Mouse (Mus musculus): ENCODE results near the gene Gm9639. TPM values are rescaled to one million over a fixed set of nuclear protein-coding genes. Genes with fewer than 3 reads are reported as not detected.

Gene Gm9639
- not detected in 2 replicates for polyA plus RNA-seq (2015; fragmentation: Nextera tagmentation; extraction: Ambion mirVana)

- no peak for ATAC-seq (replicated peaks; ENCODE audit: extremely low read depth, insufficient read depth, low FRiP score)
- Histone ChIP-seq H3K4me2 (ENCODE audit: low read depth, low read length) (no peak within 1 kb of the TSS), H3K9me3 (replicated peaks; ENCODE audit: control insufficient read depth, low read length) (no peaks in the 10 kb centered on the region), H3K4me3 (ENCODE audit: low read length) (no peak within 1 kb of the TSS), H3K36me3 (ENCODE audit: control insufficient read depth, insufficient read depth) (no peaks in the 10 kb centered on the region), H3K27ac (ENCODE audit: low read length) (no peak within 1 kb of the TSS), H3K9ac (ENCODE audit: low read length) (no peak within 1 kb of the TSS), H3K27me3 (ENCODE audit: control insufficient read depth, insufficient read depth, low read length) (no peaks in the 10 kb centered on the region), H3K4me1 (ENCODE audit: control insufficient read depth, insufficient read depth, low read length) (peaks cover 6% of the 10 kb centered on the region)
- WGBS, result 51% methylated on average over 2 of the region's 2 CpGs
Observed at GRCm38 (mm10) chr10:77794976-77795375, at the start of gene Gm9639. Gene Gm9639 (minus strand): TSS chr10:77795076.

DNA sequence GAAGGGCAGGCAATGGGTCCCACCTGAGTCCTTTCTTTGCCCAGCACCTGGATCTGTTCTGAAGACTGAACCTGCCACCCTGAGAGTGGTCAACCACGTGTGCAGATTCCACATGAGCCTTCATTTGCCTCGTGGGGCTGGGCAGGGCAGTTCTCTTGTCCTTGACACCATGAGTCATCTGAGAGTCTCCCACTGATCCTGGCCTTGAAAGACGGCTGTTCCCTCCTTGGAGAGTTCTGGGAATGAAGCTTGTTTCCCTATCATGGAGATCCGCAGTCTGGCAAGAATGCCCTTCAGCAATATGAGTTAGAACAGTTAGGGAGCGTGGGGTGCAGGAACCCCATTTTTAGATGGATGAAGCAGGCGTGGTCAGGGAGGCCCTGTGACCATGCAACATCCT lies 44.1 kb upstream of the Gm9639 start:
- Histone ChIP-seq H3K27me3 (ENCODE audit: control insufficient read depth, insufficient read depth, low read length) (no peaks in the 10 kb centered on the region), H3K4me3 (ENCODE audit: low read length) (no peak overlapping the region), H3K9ac (ENCODE audit: low read length) (no peak overlapping the region), H3K9me3 (replicated peaks; ENCODE audit: control insufficient read depth, low read length) (peaks cover 16% of the 10 kb centered on the region), H3K27ac (ENCODE audit: low read length) (no peak overlapping the region), H3K36me3 (ENCODE audit: control insufficient read depth, insufficient read depth) (no peaks in the 10 kb centered on the region; the same call in 1 of the 2 replicates), H3K4me1 (ENCODE audit: control insufficient read depth, insufficient read depth, low read length) (no peaks in the 10 kb centered on the region), H3K4me2 (ENCODE audit: low read depth, low read length) (no peak overlapping the region)
- no peak for ATAC-seq (replicated peaks; ENCODE audit: extremely low read depth, insufficient read depth, low FRiP score)
- WGBS, result 63% methylated on average over 6 of the region's 6 CpGs

GRCm38 (mm10) chr10:77835647-77836046 lies 40.8 kb upstream of the Gm9639 start, which contains the start of gene Krtap10-10:
Gene Krtap10-10 (plus strand): TSS chr10:77835947.
- no peak within 1 kb of the TSS for H3K4me2 ChIP-seq (ENCODE audit: low read depth, low read length)
- no peak for ATAC-seq (replicated peaks; ENCODE audit: extremely low read depth, insufficient read depth, low FRiP score)
- peaks cover under 1% of the 10 kb centered on the region; the same call in 1 of the 2 replicates for H3K9me3 ChIP-seq (replicated peaks; ENCODE audit: control insufficient read depth, low read length)
- WGBS, result 59% methylated on average over 9 of the region's 9 CpGs
- no peaks in the 10 kb centered on the region for H3K27me3 ChIP-seq (ENCODE audit: control insufficient read depth, insufficient read depth, low read length)
- no peak within 1 kb of the TSS for H3K27ac ChIP-seq (ENCODE audit: low read length)
- H3K9ac ChIP-seq (ENCODE audit: low read length), result no peak within 1 kb of the TSS
- no peaks in the 10 kb centered on the region for H3K36me3 ChIP-seq (ENCODE audit: control insufficient read depth, insufficient read depth)
- H3K4me1 ChIP-seq (ENCODE audit: control insufficient read depth, insufficient read depth, low read length), result no peaks in the 10 kb centered on the region
- no peak within 1 kb of the TSS for H3K4me3 ChIP-seq (ENCODE audit: low read length)

DNA sequence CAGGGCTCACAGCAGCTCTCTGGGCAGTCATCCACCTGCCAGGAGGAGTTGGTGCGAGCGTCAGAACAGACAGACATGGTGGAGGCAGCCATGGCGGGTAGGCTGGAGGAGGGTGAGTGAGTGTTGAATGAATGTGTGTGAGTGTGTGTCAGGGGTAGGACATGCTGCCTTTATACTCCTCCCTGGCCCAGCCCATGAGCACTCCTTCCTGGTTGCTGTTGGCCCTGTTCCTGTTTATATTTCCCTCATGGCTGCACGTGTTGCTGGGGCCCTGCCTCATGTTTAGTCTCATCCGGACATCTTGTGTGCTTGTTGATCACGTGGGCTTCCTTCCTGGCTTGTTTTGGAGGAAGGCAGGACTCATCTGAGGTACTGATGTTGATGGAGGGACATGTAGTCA lies 32.1 kb upstream of the Gm9639 start, which contains the start of gene Krtap10-4:
Gene Krtap10-4 (minus strand): TSS at position 145 of the 400 bp plus-strand sequence.
- Histone ChIP-seq H3K36me3 (ENCODE audit: control insufficient read depth, insufficient read depth) (no peaks in the 10 kb centered on the region), H3K9me3 (replicated peaks; ENCODE audit: control insufficient read depth, low read length) (peaks cover 3% of the 10 kb centered on the region; the same call in 1 of the 2 replicates), H3K4me2 (ENCODE audit: low read depth, low read length) (no peak within 1 kb of the TSS), H3K9ac (ENCODE audit: low read length) (no peak within 1 kb of the TSS), H3K4me1 (ENCODE audit: control insufficient read depth, insufficient read depth, low read length) (no peaks in the 10 kb centered on the region), H3K27ac (ENCODE audit: low read length) (no peak within 1 kb of the TSS), H3K4me3 (ENCODE audit: low read length) (no peak within 1 kb of the TSS), H3K27me3 (ENCODE audit: control insufficient read depth, insufficient read depth, low read length) (no peaks in the 10 kb centered on the region)
- ATAC-seq (replicated peaks; ENCODE audit: extremely low read depth, insufficient read depth, low FRiP score), result no peak
- 52% methylated on average over 6 of the region's 6 CpGs for WGBS

DNA sequence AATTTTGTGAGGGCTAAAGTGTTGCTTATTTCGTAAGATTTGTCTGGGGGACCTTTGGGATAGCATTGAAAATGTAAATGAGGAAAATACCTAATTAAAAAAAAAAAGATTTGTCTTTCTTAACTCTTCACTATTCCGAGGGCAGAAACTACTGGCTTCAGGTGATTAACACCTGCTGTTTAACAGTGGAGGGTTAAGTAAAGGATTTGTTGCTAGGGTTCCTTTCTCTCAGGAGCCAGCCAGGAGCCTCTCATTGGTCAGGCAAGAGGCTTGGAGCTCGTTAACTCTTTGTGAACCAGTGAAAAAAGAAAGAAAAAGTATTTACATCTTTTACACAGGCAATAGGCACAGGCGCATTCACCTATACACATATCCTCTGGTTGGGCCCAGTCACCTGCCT lies 24.3 kb upstream of the Gm9639 start:
- no peak overlapping the region for H3K4me2 ChIP-seq (ENCODE audit: low read depth, low read length)
- H3K4me1 ChIP-seq (ENCODE audit: control insufficient read depth, insufficient read depth, low read length), result no peaks in the 10 kb centered on the region
- H3K4me3 ChIP-seq (ENCODE audit: low read length), result no peak overlapping the region
- no peak overlapping the region for H3K27ac ChIP-seq (ENCODE audit: low read length)
- H3K27me3 ChIP-seq (ENCODE audit: control insufficient read depth, insufficient read depth, low read length), result no peaks in the 10 kb centered on the region
- no peaks in the 10 kb centered on the region for H3K36me3 ChIP-seq (ENCODE audit: control insufficient read depth, insufficient read depth)
- no peak for ATAC-seq (replicated peaks; ENCODE audit: extremely low read depth, insufficient read depth, low FRiP score)
- no peaks in the 10 kb centered on the region; the same call in 1 of the 2 replicates for H3K9me3 ChIP-seq (replicated peaks; ENCODE audit: control insufficient read depth, low read length)
- no peak overlapping the region for H3K9ac ChIP-seq (ENCODE audit: low read length)
- WGBS, result 42% methylated on average over 4 of the region's 4 CpGs

- Histone ChIP-seq H3K9me3 (replicated peaks; ENCODE audit: control insufficient read depth, low read length) (no peaks in the 10 kb centered on the region; the same call in 1 of the 2 replicates), H3K27me3 (ENCODE audit: control insufficient read depth, insufficient read depth, low read length) (no peaks in the 10 kb centered on the region)
- 93% methylated on average over 4 of the region's 4 CpGs for WGBS
Observed at GRCm38 (mm10) chr10:77818523-77818922, 23.6 kb upstream of the Gm9639 start.

DNA sequence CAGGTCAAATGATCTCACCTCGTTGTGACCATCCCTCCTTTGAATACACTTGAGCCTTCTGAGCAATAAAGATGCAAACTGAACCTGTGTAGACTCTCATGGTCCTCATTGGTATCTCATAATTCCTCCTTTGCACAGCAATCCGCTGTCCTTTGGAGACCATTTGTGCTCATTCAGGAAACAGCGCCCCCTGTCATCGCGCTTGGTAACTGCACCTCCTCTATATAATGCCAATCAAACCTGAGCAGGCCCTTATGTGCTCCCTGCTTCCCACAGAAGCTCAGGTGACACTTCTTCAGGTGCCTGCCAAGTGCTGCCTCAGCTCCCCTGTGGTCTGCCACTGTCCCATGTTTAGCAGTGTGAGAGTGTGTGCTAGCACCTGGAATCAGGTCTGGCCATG lies 20.6 kb upstream of the Gm9639 start:
- no peak for ATAC-seq (replicated peaks; ENCODE audit: extremely low read depth, insufficient read depth, low FRiP score)
- Histone ChIP-seq H3K4me2 (ENCODE audit: low read depth, low read length) (no peak overlapping the region), H3K9ac (ENCODE audit: low read length) (no peak overlapping the region), H3K4me3 (ENCODE audit: low read length) (no peak overlapping the region), H3K27me3 (ENCODE audit: control insufficient read depth, insufficient read depth, low read length) (no peaks in the 10 kb centered on the region), H3K9me3 (replicated peaks; ENCODE audit: control insufficient read depth, low read length) (no peaks in the 10 kb centered on the region; the same call in 1 of the 2 replicates), H3K4me1 (ENCODE audit: control insufficient read depth, insufficient read depth, low read length) (no peaks in the 10 kb centered on the region), H3K36me3 (ENCODE audit: control insufficient read depth, insufficient read depth) (no peaks in the 10 kb centered on the region), H3K27ac (ENCODE audit: low read length) (no peak overlapping the region)
- WGBS, result 25% methylated on average over 5 of the region's 5 CpGs

More at GRCm38 (mm10) chr10:77818523-77818922, 23.6 kb upstream of the Gm9639 start:
- Histone ChIP-seq H3K36me3 (ENCODE audit: control insufficient read depth, insufficient read depth) (no peaks in the 10 kb centered on the region), H3K9ac (ENCODE audit: low read length) (no peak overlapping the region), H3K27ac (ENCODE audit: low read length) (no peak overlapping the region), H3K4me3 (ENCODE audit: low read length) (no peak overlapping the region), H3K4me1 (ENCODE audit: control insufficient read depth, insufficient read depth, low read length) (no peaks in the 10 kb centered on the region), H3K4me2 (ENCODE audit: low read depth, low read length) (no peak overlapping the region)
- no peak for ATAC-seq (replicated peaks; ENCODE audit: extremely low read depth, insufficient read depth, low FRiP score)

- Histone ChIP-seq H3K4me1 (ENCODE audit: control insufficient read depth, insufficient read depth, low read length) (no peaks in the 10 kb centered on the region), H3K27me3 (ENCODE audit: control insufficient read depth, insufficient read depth, low read length) (no peaks in the 10 kb centered on the region), H3K4me2 (ENCODE audit: low read depth, low read length) (no peak within 1 kb of the TSS), H3K36me3 (ENCODE audit: control insufficient read depth, insufficient read depth) (no peaks in the 10 kb centered on the region), H3K4me3 (ENCODE audit: low read length) (no peak within 1 kb of the TSS), H3K9me3 (replicated peaks; ENCODE audit: control insufficient read depth, low read length) (peaks cover 5% of the 10 kb centered on the region), H3K9ac (ENCODE audit: low read length) (no peak within 1 kb of the TSS), H3K27ac (ENCODE audit: low read length) (no peak within 1 kb of the TSS)
- ATAC-seq (replicated peaks; ENCODE audit: extremely low read depth, insufficient read depth, low FRiP score), result no peak
- WGBS, result 44% methylated on average over 4 of the region's 4 CpGs
Observed at GRCm38 (mm10) chr10:77814382-77814781, 19.5 kb upstream of the Gm9639 start, which contains the start of gene Gm2696. Gene Gm2696 (plus strand): TSS chr10:77814682.

DNA sequence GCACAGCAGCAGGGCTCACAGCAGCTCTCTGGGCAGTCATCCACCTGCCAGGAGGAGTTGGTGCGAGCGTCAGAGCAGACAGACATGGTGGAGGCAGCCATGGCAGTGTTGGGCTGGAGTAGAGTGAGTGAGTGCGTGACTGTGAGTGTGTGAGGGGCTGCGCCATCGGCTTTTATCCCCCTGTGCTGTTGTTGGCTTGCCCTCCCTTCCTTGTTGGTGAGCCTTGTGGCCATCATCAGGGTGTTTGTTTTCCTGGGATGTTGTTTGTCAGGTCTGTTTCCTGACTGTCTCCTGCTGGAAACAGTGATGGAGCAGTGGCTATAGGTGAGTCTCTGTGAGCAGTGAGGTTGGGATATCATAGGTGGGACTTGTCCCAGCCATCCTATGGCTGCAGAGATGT lies 16.9 kb upstream of the Gm9639 start, which contains the start of gene Gm9507:
Gene Gm9507 (minus strand): TSS at position 101 of the 400 bp plus-strand sequence.
- H3K9me3 ChIP-seq (replicated peaks; ENCODE audit: control insufficient read depth, low read length), result peaks cover 8% of the 10 kb centered on the region
- no peak within 1 kb of the TSS for H3K4me3 ChIP-seq (ENCODE audit: low read length)
- no peaks in the 10 kb centered on the region for H3K4me1 ChIP-seq (ENCODE audit: control insufficient read depth, insufficient read depth, low read length)
- H3K36me3 ChIP-seq (ENCODE audit: control insufficient read depth, insufficient read depth), result no peaks in the 10 kb centered on the region
- no peak within 1 kb of the TSS for H3K27ac ChIP-seq (ENCODE audit: low read length)
- no peaks in the 10 kb centered on the region for H3K27me3 ChIP-seq (ENCODE audit: control insufficient read depth, insufficient read depth, low read length)
- WGBS, result 76% methylated on average over 5 of the region's 5 CpGs
- no peak within 1 kb of the TSS for H3K9ac ChIP-seq (ENCODE audit: low read length)
- ATAC-seq (replicated peaks; ENCODE audit: extremely low read depth, insufficient read depth, low FRiP score), result no peak
- no peak within 1 kb of the TSS for H3K4me2 ChIP-seq (ENCODE audit: low read depth, low read length)
